Mouse (Mus musculus): ENCODE results near the gene Chchd4.

DNA sequence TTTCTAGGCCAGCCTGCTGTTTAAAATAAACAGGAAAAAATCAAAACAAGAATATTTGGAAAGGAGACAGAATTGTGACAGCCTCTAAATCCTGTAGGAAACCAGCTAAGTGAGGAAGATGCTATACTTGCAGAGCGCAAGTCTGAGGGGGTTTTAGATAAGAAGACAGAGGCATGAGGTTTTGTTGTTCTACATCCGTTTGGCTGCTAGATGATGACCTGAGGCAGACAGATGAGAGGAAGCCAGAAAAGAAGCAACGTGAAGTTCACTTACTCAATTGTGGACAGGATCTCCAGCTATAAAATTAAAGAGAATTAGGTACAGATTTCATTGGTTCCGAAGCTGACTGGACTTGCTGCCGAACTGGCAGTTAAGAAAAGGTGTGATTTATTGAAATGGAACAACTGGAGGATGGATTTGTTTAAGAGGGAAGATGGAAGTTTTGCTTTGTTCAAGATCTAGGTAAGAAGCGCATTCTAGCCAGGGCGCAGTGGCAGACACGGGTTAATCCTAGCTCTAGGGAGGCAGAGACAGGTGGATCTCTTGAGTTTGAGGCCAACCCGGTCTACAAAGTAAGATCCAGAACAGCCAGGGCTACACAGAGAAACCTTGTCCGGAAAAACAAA, 41.5 kb upstream of the Chchd4 start:
- TF ChIP-seq CTCF (IDR thresholded peaks at IDR 0.05; ENCODE audit: borderline replicate concordance, extremely low read depth, insufficient read depth, insufficient read length): no peak
- TF ChIP-seq POLR2A (IDR thresholded peaks at IDR 0.05; ENCODE audit: borderline replicate concordance, extremely low read depth, insufficient read depth, insufficient read length, poor library complexity, severe bottlenecking): no peak
